Mouse (Mus musculus) megakaryocyte-erythroid progenitor cell, adult 5-6 weeks (primary cell): ENCODE measurements at regions not wholly inside any gene's neighbourhood (a gene's known extent, or its start where the extent isn't known, plus 50 kb on each side); places are given as distances from the start of the nearest gene placed in this dataset.

ENCODE experiments used
- ATAC-seq: replicated peaks from 2 replicates; pipeline ENCODE4 v1.8.0; 2016; ENCODE audit warnings: mild to moderate bottlenecking, inconsistent platforms; ENCODE audit not compliant: severe bottlenecking, poor library complexity, low FRiP score, low TSS enrichment

DNA sequence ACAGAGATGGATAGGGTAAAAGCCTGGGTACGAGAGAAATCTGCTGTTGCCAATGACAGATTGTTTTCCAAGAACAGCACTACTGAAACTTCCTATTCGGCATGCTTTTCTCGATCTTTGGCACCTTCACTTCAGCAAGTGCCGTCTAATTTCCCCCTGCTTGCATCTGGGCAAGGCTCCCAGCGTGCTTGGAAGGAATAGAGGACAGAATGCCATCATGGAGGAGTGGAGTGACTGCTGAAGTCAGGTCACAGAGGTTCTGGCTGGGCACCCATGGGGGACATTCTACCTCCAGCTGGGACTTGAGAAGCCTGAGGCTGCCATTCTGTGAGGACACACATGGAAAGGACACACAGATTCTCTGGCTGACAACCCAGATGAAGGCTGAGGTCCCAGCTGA, 276.2 kb upstream of the Klf4 start:
- no peak for ATAC-seq

DNA sequence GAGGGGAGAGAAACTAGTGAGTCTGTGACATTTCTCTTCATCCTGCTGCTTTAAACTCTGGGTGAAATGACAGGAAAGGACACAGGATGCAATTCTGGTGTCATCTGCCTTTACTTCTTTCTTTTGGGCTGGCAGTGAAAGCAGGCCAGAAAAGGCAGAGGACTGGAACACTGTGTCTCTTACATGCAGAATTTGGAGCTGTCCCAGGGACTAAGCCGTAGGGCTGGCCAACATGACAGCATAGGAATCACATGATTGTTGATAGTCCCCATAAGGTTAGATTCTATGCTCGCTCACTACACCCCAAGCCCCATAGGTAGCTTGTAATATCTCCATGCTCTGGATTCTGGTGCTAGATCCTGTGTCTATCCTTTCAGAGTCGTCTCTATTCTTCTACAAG, 274.5 kb upstream of the Klf4 start:
- no peak for ATAC-seq

DNA sequence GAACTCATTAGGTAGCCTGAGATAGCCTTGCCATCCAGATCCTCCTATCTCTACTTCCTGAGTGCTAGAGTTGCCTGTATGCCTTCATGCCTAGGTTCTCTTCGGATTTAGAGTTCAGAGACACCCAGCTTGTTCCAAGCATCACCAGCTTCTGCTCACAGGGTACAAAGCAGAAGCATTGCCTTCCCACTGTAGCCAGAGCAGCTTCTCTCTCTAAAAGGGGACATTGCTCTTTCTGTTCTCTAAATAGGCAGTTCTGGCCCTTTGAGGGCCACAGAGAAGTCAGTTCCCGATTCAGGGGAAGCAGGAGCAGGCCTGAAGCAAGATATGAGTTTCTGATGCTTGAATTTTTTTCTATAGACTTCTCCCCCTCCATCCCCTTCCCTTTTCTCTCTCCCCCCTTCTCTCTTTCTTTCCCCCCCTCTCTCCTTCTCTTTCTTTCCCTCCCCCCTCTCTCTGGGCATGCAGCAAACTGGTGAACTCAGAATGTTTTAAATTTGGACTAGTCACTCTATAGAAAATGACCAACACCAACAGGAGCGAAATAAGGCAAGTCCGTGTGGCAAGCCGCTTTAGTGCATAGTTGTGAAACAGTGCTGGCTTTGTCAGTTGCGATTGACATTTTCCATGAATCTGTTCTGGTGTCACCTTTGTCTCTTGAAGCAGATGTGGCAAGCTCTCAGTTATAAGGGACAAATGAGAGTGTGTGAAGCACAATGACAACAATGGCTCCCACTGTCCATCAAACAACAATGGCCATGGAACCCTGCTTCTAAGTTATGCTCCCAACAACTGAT, 273.2 kb upstream of the Klf4 start:
- no peak for ATAC-seq

DNA sequence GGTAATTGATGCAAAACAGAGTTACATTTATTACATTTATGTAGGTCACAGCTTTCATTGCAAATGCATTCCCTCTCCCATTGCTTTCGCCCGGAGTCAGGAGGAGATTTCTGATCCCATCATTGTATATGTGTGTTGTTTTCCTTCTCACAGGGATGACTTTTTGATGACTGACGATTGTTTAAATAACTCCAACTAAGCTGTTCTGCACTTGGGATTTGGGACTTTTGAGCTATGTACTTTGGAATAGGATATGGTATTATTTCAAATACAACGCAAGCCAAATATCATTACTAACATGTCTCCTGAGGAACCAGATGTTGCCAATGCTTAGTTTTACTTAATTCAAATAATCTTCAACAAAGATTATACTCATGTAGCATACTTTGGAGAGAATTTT, 269.8 kb upstream of the Klf4 start:
- ATAC-seq = no peak

DNA sequence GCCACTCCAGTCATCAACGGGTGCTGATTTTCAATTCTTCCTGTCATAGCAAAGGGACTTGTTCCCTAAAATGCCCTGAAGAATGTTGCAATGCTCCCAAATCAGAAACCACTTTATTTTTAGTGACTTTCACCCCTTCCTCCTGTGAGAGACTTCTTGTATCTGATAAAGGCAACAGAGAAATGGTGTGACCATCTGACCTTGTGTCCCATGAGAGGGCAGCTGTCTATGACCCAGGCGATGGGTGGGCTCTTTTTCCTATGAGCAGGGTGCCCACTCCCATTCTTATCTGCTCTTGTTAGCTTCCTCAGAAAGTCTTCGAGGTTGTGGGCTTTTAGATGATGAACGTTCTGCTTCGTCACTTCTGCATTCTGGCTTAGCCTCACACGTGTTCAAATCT, 265.8 kb upstream of the Klf4 start:
- no peak for ATAC-seq

DNA sequence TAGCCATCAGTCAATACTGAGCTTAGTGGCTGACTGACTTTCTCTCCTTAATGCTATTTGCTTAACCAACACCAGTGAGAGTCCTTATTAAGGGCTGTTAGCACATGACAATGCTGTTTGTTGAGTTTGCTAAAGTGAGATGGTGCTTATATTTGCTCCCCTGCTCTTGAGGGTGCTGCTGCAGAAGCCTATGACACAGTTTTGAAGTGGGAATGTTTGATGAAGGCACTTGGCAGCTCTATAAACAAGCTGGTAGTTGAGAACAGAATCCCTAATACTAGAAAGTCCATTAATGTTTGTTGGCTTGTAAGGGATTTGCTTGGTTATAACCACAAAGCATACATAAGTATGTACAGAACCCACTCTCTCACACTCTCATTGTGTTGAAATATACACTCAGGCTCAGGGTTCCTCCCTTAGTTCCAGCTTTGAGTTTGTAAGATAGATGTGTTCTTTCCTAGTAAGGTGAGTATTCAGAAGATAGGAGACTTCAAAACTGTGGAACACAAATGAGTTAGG, 249.1 kb upstream of the Klf4 start:
- ATAC-seq = no peak

DNA sequence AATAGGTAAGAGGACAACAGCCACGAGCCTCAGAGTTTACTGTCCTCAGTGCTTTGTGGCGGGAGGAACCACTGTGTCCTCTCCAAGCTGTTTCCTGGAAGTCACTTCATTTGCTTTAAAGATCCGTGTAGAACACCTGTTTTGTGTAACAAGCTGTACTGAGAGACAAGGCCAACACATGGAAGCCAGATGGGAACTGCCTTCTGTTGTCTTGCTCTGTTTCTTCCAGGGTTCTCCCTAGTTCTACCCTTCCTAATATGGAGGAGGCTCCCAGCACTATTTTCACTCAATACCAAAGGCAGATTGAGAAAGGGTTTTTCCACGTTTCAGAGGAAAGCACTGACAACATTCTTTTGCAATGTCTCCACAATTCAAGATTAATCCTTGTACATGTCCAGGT, 247.3 kb upstream of the Klf4 start:
- ATAC-seq = no peak

DNA sequence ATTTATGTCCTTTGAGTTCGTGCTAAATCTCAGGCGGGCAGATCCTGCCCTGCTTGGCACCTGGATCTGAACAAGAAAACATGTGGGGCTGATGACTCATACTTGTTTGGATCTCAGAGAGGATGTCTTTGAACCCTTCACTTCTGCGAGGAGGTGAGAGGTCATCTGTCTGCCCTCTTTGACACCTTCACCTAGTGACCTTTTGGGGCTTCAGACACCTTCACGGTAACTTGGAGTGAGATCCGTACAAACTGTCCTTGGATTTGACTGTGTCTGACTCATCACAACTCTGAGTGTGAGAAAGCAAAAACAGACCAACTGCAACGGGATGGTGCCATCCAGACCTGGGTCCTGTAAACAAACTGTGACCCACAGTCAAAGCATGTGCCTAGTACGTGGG, 243.6 kb upstream of the Klf4 start:
- ATAC-seq = no peak

DNA sequence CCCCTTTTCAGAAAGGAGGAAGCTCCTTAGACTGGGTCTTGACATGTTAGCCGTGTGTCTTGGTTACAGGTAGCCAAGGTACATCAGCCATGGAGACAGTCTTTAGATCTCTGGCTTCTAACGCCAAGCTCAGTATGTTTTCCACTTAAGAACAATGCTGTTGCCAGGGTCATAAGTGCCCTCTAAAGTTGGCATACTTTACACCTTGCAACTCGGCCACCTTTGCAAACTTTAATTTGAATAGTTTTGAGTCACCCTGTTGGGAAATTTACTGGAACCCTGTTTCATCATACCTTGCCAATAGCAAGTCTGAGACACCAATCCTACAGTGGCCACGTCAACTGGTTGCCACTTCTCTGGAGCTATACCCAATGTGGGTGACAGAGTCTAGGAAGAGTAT, 242.3 kb upstream of the Klf4 start:
- ATAC-seq = no peak

DNA sequence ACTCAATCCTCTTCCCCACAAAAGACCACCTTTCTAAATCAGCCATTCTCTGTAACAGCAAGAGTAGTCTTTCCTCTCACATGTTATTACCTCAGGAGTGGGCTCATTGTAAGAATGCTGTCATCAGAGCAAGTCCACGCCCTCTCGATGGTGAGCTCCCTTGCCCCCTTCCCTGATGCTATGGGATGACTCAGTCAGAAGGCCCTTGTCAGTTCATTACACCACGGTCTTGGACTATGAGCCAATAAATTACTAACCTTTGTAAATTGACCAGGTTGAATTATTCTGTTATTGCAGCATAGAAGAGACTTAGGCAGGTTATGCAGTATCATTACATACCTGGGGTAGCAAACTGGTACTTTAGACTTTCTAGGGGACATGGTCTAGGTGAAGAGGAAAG, 237.4 kb upstream of the Klf4 start:
- ATAC-seq = no peak

DNA sequence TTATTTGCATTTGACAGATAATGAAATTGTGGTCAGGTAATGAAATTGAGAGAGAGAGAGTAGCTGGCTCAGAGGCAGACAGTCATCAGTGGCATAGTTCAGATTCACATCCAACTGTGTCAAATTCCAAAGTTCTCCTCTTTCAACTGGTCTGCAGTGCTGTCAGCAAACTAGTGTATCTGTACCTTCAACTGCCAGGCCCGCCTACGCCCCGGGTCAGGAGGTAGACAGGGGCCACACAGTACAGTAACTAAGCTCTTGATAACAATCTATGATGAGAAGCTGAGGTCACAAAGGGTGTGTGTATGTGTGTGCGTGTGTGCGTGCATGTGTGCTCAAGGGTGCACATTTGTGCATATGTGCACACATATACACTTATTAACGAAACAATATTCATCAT, 236.1 kb upstream of the Klf4 start:
- no peak for ATAC-seq

DNA sequence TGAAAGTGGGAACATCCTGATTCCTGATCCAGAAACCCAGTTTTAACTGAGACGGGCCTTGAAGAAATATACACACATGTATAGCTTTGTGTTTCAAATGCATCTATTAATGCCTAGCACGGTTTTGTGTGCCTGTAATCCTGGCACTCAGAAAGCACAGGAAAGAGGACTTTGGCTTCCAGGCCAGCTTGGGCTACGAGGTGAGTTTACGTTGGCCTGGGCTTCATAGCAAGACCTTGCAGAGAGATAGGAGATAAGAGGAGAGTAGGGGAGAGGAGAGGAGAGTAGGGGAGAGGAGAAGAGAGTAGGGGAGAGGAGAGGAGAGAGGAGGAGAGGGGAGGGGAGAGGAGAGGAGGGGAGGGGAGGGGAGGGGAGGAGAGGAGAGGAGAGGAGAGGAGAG, 234.9 kb upstream of the Klf4 start:
- no peak for ATAC-seq

DNA sequence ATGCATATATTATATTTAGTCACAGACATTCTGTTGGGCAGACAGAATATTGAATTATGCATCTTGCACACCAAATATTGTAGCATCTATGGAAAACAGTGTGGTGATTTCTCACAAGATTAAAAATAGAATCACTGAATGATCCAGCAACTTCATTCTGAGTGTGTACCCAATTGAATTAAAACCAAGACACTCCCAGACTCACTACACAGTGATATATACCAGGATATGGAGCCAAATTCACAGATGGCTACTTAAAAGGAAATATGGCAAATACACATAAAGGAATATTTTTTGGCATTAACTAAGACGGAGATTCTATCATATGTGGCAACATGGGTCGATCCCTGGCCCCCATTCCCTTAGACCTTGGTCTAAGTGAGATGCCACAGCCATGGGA, 233.5 kb upstream of the Klf4 start:
- no peak for ATAC-seq

DNA sequence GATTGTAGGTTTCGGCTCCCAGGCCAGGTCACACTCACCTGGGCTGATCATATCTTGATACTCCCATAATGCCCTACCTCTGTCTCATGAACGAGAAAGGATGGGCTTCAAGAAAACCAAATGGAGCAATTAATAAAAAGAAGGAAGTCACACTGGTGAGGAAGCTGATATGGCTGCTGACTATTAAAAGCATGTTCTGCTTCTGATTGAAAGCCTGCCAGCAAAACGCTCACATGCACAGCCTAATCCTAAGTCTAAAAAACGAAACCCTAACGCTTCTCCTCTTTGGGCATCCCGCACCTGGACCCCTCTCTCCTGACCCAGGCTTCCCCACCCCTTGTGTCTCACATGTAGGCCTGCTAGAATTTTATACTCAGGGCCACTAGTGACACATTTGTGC, 230.8 kb upstream of the Klf4 start:
- ATAC-seq = no peak

DNA sequence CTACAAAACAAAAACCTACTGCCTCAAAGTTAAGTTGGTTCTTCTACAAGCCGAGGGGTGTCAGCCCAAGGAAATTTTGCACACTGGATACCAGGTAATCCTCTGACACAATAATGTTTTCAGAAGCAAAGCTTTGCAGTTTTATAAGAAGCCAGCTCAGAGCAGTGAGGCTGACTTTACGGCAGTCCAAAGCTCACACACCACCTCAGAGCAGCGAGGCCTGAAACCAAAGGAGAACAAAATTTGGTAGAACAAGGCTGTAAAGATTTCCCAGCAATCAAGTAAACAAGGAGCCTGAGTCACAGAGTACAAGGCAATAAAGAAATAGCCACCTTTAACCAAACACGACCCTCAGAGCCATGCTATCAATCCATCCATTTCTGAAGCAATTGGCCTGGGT, 230.1 kb upstream of the Klf4 start:
- ATAC-seq = no peak

DNA sequence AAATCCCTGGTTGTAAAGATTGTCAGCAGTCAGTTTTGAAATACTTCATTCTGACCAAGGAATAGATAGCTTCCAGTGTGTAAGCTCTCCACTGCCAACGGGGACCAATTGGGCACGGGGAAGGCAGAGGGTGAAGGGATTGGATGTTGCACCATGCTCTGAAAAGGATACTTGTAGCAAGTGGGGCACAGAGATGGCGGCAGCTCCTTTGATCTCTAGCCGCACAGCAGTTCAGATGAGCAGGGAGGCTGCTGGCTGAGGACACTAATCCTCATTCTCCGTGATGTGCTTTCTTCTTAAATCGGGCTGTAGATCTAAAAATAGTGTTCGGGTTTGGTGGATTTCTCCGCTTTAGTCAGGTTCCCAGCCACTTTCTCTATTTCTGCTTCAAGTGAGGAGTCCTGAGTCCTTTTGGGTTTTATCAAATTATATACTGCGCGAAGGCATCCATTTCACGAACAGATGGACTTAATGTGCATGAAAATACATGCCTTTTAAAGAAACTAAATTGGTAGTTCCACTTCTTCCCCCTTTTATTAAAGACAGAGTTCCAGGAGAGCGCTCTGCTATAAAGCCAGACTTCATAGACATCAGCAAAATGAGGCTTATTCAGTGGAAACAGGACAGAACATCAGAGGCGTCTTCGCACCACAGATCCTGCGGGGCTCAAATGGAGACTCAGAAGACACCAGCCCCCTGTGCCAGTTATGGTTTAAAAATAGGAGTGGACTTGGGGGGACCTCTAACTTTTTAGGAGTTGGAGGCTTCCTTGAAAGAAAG, 225.1 kb upstream of the Klf4 start:
- ATAC-seq = no peak

DNA sequence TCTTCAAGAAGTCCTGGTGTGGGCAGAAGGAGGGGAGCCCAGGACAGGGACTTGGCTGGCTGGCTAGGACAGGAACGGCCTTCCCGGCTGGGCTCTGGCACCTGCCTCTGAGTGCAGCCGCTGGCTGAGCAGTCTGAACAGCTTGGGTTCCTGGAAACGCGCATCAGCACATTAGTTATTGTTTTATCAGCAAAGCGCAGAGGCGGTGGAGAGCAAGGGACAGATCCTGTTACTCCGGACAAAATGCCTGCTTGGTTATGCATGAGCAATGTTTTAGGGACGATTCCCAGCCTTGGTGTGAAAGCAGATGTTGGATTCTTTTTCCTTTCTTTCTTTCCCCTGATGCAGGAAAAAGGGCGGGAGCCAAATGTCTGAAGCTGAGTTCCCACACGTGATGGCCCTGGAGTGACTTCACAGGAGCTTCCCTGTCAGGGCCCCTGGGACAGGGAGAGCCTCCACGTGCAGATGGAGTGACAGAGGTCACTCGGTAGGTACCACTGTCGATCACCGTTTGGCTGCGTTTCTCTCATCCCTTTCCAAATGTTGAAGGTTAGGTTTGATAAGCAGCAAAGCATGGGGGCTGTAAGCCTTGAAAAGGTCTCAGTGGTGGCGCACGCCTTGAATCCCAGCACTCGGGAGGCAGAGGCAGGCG, 217.8 kb upstream of the Klf4 start:
- ATAC-seq = no peak

DNA sequence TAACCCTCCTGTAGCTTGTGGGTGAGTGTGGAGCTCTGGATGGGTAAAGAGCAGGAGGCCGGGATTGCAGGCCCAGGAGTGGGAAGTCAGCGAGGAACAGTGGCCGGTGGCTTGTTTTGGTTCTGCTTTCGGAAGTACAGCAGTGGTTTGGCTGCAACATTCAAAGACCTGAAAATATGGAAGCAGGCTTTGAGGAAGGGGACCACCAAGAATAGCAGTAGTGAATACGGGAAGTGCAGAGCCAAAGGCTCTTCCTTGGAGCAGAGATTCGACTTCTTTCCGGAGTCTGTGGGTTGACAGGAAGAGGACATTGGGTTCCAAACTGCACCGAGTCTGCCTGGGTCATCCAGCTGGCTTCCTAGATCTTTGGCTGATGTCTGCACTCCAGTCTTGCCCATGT, 209.1 kb upstream of the Klf4 start:
- ATAC-seq = no peak

DNA sequence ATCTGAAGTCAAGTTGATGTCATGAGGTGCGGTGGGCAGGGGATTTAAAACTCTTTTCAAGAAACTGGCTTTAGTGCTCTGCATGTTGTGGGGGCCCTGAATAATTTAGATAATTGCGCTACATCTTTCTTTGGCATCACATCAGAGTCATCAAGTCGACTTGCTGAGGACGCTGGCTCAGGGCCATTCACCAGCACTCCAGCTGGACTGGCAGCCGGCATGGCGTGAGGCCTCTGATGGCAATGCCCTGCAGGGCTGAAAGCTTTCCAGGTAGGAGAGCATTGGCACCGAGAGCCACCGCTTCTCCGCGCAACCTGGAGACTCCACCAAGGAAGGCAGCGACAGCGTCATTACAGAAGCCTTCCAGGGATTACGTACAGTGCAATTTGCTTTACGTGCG, 207.8 kb upstream of the Klf4 start:
- no peak for ATAC-seq

DNA sequence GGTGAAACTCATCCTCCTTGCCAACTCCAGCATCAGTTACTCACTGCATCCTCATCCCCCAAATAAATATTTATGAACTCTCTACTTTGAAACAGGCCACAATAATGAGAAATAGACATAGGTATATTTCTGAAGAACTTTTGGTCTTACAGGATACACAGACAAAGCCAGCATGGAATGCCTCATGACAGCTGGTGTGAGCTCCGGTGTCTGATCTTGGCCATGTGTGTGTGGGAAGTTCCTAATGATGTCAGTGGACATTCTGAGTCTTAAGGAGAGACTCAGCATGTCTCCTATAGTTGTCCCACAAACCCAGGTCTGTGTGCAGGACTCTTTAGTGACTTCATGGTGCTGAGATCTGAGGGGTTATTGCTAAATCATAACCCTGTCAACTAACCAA, 206.4 kb upstream of the Klf4 start:
- no peak for ATAC-seq

DNA sequence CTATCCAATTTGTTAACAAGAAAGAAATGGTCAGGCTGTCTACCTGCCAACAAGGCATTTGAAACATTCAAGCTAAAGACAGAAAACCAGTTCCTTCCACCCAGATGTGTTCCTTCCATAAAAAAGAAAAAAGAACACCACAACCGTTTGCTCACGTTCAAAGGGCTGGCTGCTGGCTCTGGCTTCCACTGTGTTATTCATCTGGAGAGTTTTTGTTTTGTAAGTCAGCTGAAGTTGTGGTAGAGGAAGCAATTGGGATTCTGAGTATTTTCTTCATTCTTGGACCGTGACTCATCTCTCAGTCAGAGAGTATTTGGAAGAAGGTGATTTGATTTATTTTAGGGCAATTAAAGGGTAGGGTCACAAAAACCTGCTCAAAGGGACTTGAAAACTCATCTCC, 203.2 kb upstream of the Klf4 start:
- ATAC-seq = no peak
